Mouse (Mus musculus) erythroblast, embryonic 14.5 days (primary cell): ENCODE results near the gene Slc25a45.

Experiments
- GATA1 ChIP-seq: IDR thresholded peaks from 2 replicates; pipeline ENCODE4 v1.6.1; 2012; ENCODE audit warnings: low read length, inconsistent platforms, mixed read lengths
- TAL1 ChIP-seq: IDR thresholded peaks from 3 replicates; pipeline ENCODE4 v1.6.1; 2012; ENCODE audit warnings: low read length, inconsistent platforms, mixed read lengths

- no peak for TF ChIP-seq TAL1
- TF ChIP-seq GATA1: no peak
Observed at GRCm38 (mm10) chr19:5846557-5847305, 30.9 kb upstream of the Slc25a45 start.
